Mouse (Mus musculus): Measurements from ENCODE around the gene Renbp.

Renbp gene

GRCm38 (mm10) chrX:73966248-73967176 is 35.9 kb upstream of the Renbp start, which contains the start of gene Hcfc1:
Hcfc1 (minus strand) TSS chrX:73966357.
- peaks cover 33% of the 10 kb centered on the region for H3K36me3 ChIP-seq (ENCODE audit: insufficient read depth, low read length)
- H3K4me1 ChIP-seq (replicated peaks; ENCODE audit: low read depth, low read length) = peaks cover 46% of the 10 kb centered on the region
- H3K27me3 ChIP-seq (ENCODE audit: insufficient read depth, low read length) = no peaks in the 10 kb centered on the region
- peak within 1 kb of the TSS; percentile 91 for H3K4me3 ChIP-seq (replicated peaks; ENCODE audit: low read length)
- TF ChIP-seq POU5F1 (IDR thresholded peaks at IDR 0.05; ENCODE audit: borderline replicate concordance, low read length) = no peak
- no peak for TF ChIP-seq CTCF (conservative IDR thresholded peaks at IDR 0.05; ENCODE audit: low read length)
- no peak for TF ChIP-seq NANOG (IDR thresholded peaks at IDR 0.05; ENCODE audit: borderline replicate concordance, low read length)
- no peaks in the 10 kb centered on the region for H3K9me3 ChIP-seq (ENCODE audit: low read length)

- peak overlapping the region; percentile 91 for H3K4me3 ChIP-seq (replicated peaks; ENCODE audit: low read length)
- H3K36me3 ChIP-seq (ENCODE audit: insufficient read depth, low read length) = peaks cover 44% of the 10 kb centered on the region
- TF ChIP-seq POU5F1 (IDR thresholded peaks at IDR 0.05; ENCODE audit: borderline replicate concordance, low read length) = no peak
- no peak for TF ChIP-seq CTCF (conservative IDR thresholded peaks at IDR 0.05; ENCODE audit: low read length)
- no peak for TF ChIP-seq NANOG (IDR thresholded peaks at IDR 0.05; ENCODE audit: borderline replicate concordance, low read length)
- peaks cover 57% of the 10 kb centered on the region for H3K4me1 ChIP-seq (replicated peaks; ENCODE audit: low read depth, low read length)
- H3K27me3 ChIP-seq (ENCODE audit: insufficient read depth, low read length) = no peaks in the 10 kb centered on the region
- no peaks in the 10 kb centered on the region for H3K9me3 ChIP-seq (ENCODE audit: low read length)
These were observed 34.7 kb upstream of the Renbp start for GRCm38 (mm10) chrX:73965307-73965706.

- Histone ChIP-seq H3K36me3 (ENCODE audit: insufficient read depth, low read length) (peaks cover 53% of the 10 kb centered on the region), H3K4me1 (replicated peaks; ENCODE audit: low read depth, low read length) (peaks cover 59% of the 10 kb centered on the region), H3K4me3 (replicated peaks; ENCODE audit: low read length) (peak overlapping the region; percentile 91), H3K27me3 (ENCODE audit: insufficient read depth, low read length) (no peaks in the 10 kb centered on the region), H3K9me3 (ENCODE audit: low read length) (no peaks in the 10 kb centered on the region)
- TF ChIP-seq POU5F1 (IDR thresholded peaks at IDR 0.05; ENCODE audit: borderline replicate concordance, low read length) (no peak), NANOG (IDR thresholded peaks at IDR 0.05; ENCODE audit: borderline replicate concordance, low read length) (no peak), CTCF (conservative IDR thresholded peaks at IDR 0.05; ENCODE audit: low read length) (no peak)
These were observed 33.7 kb upstream of the Renbp start for GRCm38 (mm10) chrX:73964363-73964762.

GRCm38 (mm10) chrX:73954988-73955387 is 24.3 kb upstream of the Renbp start:
- H3K4me1 ChIP-seq (replicated peaks; ENCODE audit: low read depth, low read length) = peaks cover 13% of the 10 kb centered on the region
- no peaks in the 10 kb centered on the region for H3K9me3 ChIP-seq (ENCODE audit: low read length)
- no peaks in the 10 kb centered on the region for H3K27me3 ChIP-seq (ENCODE audit: insufficient read depth, low read length)
- TF ChIP-seq NANOG (IDR thresholded peaks at IDR 0.05; ENCODE audit: borderline replicate concordance, low read length) (no peak), POU5F1 (IDR thresholded peaks at IDR 0.05; ENCODE audit: borderline replicate concordance, low read length) (no peak), CTCF (conservative IDR thresholded peaks at IDR 0.05; ENCODE audit: low read length) (no peak)
- no peak overlapping the region for H3K4me3 ChIP-seq (replicated peaks; ENCODE audit: low read length)
- peaks cover 100% of the 10 kb centered on the region for H3K36me3 ChIP-seq (ENCODE audit: insufficient read depth, low read length)

GRCm38 (mm10) chrX:73952603-73953002 is 22.0 kb upstream of the Renbp start:
- Histone ChIP-seq H3K27me3 (ENCODE audit: insufficient read depth, low read length) (no peaks in the 10 kb centered on the region), H3K4me3 (replicated peaks; ENCODE audit: low read length) (no peak overlapping the region), H3K36me3 (ENCODE audit: insufficient read depth, low read length) (peaks cover 100% of the 10 kb centered on the region), H3K9me3 (ENCODE audit: low read length) (no peaks in the 10 kb centered on the region), H3K4me1 (replicated peaks; ENCODE audit: low read depth, low read length) (peaks cover 32% of the 10 kb centered on the region)
- TF ChIP-seq POU5F1 (IDR thresholded peaks at IDR 0.05; ENCODE audit: borderline replicate concordance, low read length) (no peak), CTCF (conservative IDR thresholded peaks at IDR 0.05; ENCODE audit: low read length) (no peak), NANOG (IDR thresholded peaks at IDR 0.05; ENCODE audit: borderline replicate concordance, low read length) (no peak)

- Histone ChIP-seq H3K9me3 (ENCODE audit: low read length) (no peaks in the 10 kb centered on the region), H3K4me3 (replicated peaks; ENCODE audit: low read length) (no peak overlapping the region), H3K36me3 (ENCODE audit: insufficient read depth, low read length) (peaks cover 100% of the 10 kb centered on the region), H3K4me1 (replicated peaks; ENCODE audit: low read depth, low read length) (peaks cover 32% of the 10 kb centered on the region), H3K27me3 (ENCODE audit: insufficient read depth, low read length) (no peaks in the 10 kb centered on the region)
- TF ChIP-seq NANOG (IDR thresholded peaks at IDR 0.05; ENCODE audit: borderline replicate concordance, low read length) (no peak), POU5F1 (IDR thresholded peaks at IDR 0.05; ENCODE audit: borderline replicate concordance, low read length) (no peak), CTCF (conservative IDR thresholded peaks at IDR 0.05; ENCODE audit: low read length) (no peak)
These were observed 18.7 kb upstream of the Renbp start for GRCm38 (mm10) chrX:73949341-73949740.

- H3K27me3 ChIP-seq (ENCODE audit: insufficient read depth, low read length) = no peaks in the 10 kb centered on the region
- peak; percentile 49 for TF ChIP-seq CTCF (conservative IDR thresholded peaks at IDR 0.05; ENCODE audit: low read length)
- no peak for TF ChIP-seq POU5F1 (IDR thresholded peaks at IDR 0.05; ENCODE audit: borderline replicate concordance, low read length)
- peaks cover 100% of the 10 kb centered on the region for H3K36me3 ChIP-seq (ENCODE audit: insufficient read depth, low read length)
- no peak overlapping the region for H3K4me3 ChIP-seq (replicated peaks; ENCODE audit: low read length)
- no peaks in the 10 kb centered on the region for H3K9me3 ChIP-seq (ENCODE audit: low read length)
- H3K4me1 ChIP-seq (replicated peaks; ENCODE audit: low read depth, low read length) = peaks cover 32% of the 10 kb centered on the region
These were observed 18.0 kb upstream of the Renbp start for GRCm38 (mm10) chrX:73948647-73949046.

GRCm38 (mm10) chrX:73946896-73947295 is 16.2 kb upstream of the Renbp start:
- H3K27me3 ChIP-seq (ENCODE audit: insufficient read depth, low read length) = no peaks in the 10 kb centered on the region
- TF ChIP-seq CTCF (conservative IDR thresholded peaks at IDR 0.05; ENCODE audit: low read length) (no peak), POU5F1 (IDR thresholded peaks at IDR 0.05; ENCODE audit: borderline replicate concordance, low read length) (no peak), NANOG (IDR thresholded peaks at IDR 0.05; ENCODE audit: borderline replicate concordance, low read length) (no peak)
- peaks cover 32% of the 10 kb centered on the region for H3K4me1 ChIP-seq (replicated peaks; ENCODE audit: low read depth, low read length)

More at GRCm38 (mm10) chrX:73946896-73947295, 16.2 kb upstream of the Renbp start:
- Histone ChIP-seq H3K36me3 (ENCODE audit: insufficient read depth, low read length) (peaks cover 100% of the 10 kb centered on the region), H3K4me3 (replicated peaks; ENCODE audit: low read length) (no peak overlapping the region), H3K9me3 (ENCODE audit: low read length) (no peaks in the 10 kb centered on the region)

All from E14TG2a.4 (cell line).